ENCODE assay signal across 8 mouse cellular contexts in the genomic region with DNA sequence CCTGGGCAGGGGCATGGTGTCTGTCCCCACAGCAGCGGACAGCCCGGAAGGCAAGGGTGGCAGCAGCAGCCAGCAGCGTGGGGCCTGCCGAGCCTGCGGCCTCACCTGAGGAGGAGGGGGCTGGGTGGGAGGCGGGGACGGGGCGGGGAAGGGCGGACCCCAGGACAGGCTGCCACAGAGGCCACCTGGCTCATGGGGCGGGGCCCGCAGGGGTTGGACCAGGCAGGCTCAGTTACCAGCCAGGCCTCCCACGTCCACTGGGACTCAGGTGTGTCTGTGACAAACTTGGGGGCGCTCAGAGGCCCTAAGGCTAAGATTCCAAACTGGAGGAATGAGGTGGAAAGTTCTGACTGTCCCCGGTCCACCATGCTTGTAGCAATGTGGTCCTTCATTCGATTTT. TPM values are rescaled to one million over a fixed set of nuclear protein-coding genes. Genes with fewer than 3 reads are reported as not detected.
DNase-seq lines count a peak whose midpoint lies in the region; ATAC-seq and TF ChIP-seq lines count a peak whose summit lies in the region.

TSS of gene Hpn (minus strand) at position 109 of the 400 bp plus-strand sequence.

- no peaks in the 10 kb centered on the region for H3K4me1 ChIP-seq in forebrain, embryonic 14.5 days (ENCODE audit: control insufficient read depth, insufficient read depth, low read length)

- no peak for ATAC-seq in common myeloid progenitor, adult 5-6 weeks (replicated peaks; ENCODE audit: low read depth, poor library complexity, severe bottlenecking)
- ATAC-seq in forebrain, embryonic 14.5 days: no peak

- H3K27me3 ChIP-seq in forebrain, embryonic 14.5 days (replicated peaks; ENCODE audit: control insufficient read depth, insufficient read depth, low read length): no peaks in the 10 kb centered on the region

- H3K27ac ChIP-seq in gastrocnemius, adult 2 months: peak within 1 kb of the TSS; percentile 93
- H3K27ac ChIP-seq in forebrain, embryonic 14.5 days (ENCODE audit: low read depth, low read length): no peak within 1 kb of the TSS

- no peaks in the 10 kb centered on the region for H3K9me3 ChIP-seq in forebrain, embryonic 14.5 days (replicated peaks; ENCODE audit: control insufficient read depth, low read length)

- peak within 1 kb of the TSS; percentile 46 for H3K4me3 ChIP-seq in gastrocnemius, adult 2 months
- no peak within 1 kb of the TSS for H3K4me3 ChIP-seq in forebrain, embryonic 14.5 days (ENCODE audit: low read depth, low read length)

- H3K4me2 ChIP-seq in forebrain, embryonic 14.5 days (ENCODE audit: low read length): no peak within 1 kb of the TSS

- TF ChIP-seq CTCF in gastrocnemius, adult 2 months (IDR thresholded peaks at IDR 0.05): no peak

- peak; percentile 61 for DNase-seq in gastrocnemius, adult 2 months
- DNase-seq in gastrocnemius, postnatal 10 days: no peak
- peak; percentile 88 to 89 for DNase-seq in kidney, adult 8-10 months
- DNase-seq in lung, adult 18-20 months: peak; percentile 77 to 84
- no peak for DNase-seq in cerebellum, adult 11 months
- no peak for DNase-seq in forebrain, embryonic 14.5 days (ENCODE audit: low spot score)
- DNase-seq in left cerebral cortex, adult 9 months (ENCODE audit: low spot score in 2 of 2): no peak

- H3K36me3 ChIP-seq in forebrain, embryonic 14.5 days (ENCODE audit: control insufficient read depth, insufficient read depth, low read length): no peaks in the 10 kb centered on the region

- intact Hi-C loops in gastrocnemius, adult 2 months (cut with DNase I): no loop called here

- H3K9ac ChIP-seq in forebrain, embryonic 14.5 days (ENCODE audit: low read length): no peak within 1 kb of the TSS

- WGBS in forebrain, embryonic 14.5 days: 19% methylated on average over 15 of the region's 15 CpGs

RNA-seq across cellular contexts. Expression of gene Hpn, which starts in this region (rescaled TPM):
- 10 to 100 TPM; 14.0 to 15.9 TPM for total RNA-seq in gastrocnemius, adult 2 months (2021)
- total RNA-seq in gastrocnemius, postnatal 10 days (2021): 1 to 10 TPM; 6.8 to 7.8 TPM
- total RNA-seq in common myeloid progenitor, adult 5-6 weeks (2017): 13.4 and 19.9 TPM in 2 replicates
- polyA plus RNA-seq in forebrain, embryonic 14.5 days (2014; fragmentation: Nextera tagmentation; extraction: Ambion mirVana): not detected in 2 replicates

Comparison
In these comparisons a context has a peak if more than half of its experiments do, and no peak if none do; other contexts are left out.
1. DNase-seq: peak in gastrocnemius, adult 2 months (single experiment), kidney, adult 8-10 months (2 of 2) and lung, adult 18-20 months (2 of 2); none in gastrocnemius, postnatal 10 days (single experiment), cerebellum, adult 11 months (single experiment), forebrain, embryonic 14.5 days (single experiment) and left cerebral cortex, adult 9 months (0 of 2).